Mouse (Mus musculus) layer of hippocampus, adult 6 months (tissue): Measurements from ENCODE around the gene Olfr1057. TPM values are rescaled to one million over a fixed set of nuclear protein-coding genes. Genes with fewer than 3 reads are reported as not detected.

Experiments
- long read RNA-seq, 2 experiments: library from polyadenylated mRNA; unstranded; transcript quantifications; one replicate each; pipeline ENCODE4 v2.0.0; 2019 to 2020
- polyA plus RNA-seq: library from polyadenylated mRNA; unstranded; fragments of <200 nt; fragmentation: Nextera tagmentation; gene quantifications from 2 replicates; pipeline ENCODE4 v1.2.3, GENCODE M21; 2021

Gene Olfr1057
- polyA plus RNA-seq, result not detected in 2 replicates
- long read RNA-seq, experiment 1, result 0 reads
- long read RNA-seq, experiment 2, result 0 reads

DNA sequence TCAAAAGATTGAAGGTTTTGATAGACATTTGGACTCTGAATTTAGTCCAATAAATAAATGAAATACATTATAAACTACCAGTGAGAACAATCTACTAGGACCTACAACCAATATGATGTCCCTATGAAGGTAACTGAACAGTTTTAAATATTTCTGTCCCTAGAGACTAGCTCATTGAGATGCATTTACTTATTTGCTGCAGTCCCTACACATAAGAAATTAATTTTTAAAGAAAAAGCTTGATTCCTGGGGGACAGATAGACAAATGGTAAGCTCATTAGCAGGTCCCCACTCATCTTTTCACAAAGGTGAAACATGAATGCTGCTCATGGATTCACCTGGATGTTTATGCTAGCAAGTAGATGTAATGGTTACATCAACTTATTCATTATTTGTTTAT, at the start of gene Olfr1057:
Gene Olfr1057, minus strand, starts transcription at position 101 of the 400 bp plus-strand sequence.

DNA sequence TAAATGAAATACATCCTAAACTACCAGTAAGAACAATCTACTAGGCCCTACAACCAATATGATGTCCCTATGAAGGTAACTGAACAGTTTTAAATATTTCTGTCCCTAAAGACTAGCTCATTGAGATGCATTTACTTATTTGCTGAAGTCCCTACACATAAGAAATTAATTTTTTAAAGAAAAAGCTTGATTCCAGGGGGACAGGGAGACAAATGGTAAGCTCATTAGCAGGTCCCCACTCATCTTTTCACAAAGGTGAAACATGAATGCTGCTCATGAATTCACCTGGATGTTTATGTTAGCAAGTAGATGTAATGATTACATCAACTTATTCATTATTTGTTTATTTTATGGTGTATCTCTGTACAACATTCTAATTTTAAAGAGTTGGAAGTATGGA, 48.5 kb upstream of the Olfr1057 start, which contains the start of gene Olfr1062:
Gene Olfr1062, minus strand, starts transcription at position 101 of the 400 bp plus-strand sequence.

DNA sequence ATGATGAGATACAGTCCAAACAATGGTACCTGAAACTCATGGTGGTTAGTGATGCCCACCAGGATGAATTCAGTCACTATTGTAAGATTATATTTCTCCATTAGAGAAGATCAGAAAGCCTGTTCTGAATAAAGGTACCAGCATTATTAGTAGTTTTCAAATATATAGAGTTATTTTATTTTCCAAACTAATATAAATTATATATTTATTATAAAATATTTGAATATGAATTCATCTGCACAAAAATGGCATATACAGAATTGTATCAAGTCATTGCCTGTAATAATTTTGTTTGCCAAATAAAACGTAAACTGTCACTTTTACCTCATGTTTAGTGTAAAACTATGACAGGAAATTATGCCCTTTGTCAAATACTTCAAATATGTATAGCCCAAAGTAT, 35.8 kb upstream of the Olfr1057 start, which contains the start of gene Olfr1061:
Gene Olfr1061, minus strand, starts transcription at position 101 of the 400 bp plus-strand sequence.

DNA sequence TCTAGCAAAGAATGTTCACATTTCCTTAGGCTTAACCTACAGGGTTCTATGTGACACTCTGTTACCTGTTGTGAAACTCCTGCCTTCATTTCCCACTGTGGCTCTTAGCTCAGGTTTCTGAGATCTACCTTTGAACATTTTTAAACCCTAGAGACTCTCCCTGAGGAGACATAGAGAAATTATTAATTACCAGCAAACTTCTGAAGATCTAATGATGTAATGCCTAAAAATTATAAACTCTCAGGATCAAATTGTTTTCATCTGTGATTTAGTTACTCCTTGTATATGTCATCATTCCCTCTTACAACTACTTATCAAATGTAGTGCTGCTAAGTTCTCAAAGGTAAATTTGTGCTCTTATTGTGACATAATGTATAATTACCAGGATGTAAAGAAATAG, 10.3 kb upstream of the Olfr1057 start, which contains the start of gene Olfr1058:
Gene Olfr1058, minus strand, starts transcription at position 101 of the 400 bp plus-strand sequence.

DNA sequence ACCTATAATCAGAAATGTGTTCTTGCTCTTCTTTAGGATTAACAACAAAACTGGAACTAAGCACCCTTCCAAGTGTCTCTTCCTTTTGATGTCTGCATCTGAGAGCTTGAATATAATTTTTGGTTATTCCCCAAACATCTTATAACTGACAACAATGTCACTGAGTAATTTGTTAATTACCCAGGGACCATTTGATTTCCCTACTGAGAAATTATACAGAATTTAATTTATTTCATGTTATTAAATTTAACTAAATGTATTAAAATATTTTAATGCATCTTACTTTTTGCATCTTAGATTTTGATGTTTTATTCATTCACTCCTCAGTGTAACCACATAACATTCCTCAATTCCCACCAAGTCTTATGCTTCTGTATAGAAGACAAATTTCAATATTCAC, 15.8 kb downstream of the Olfr1057 start, which contains the start of gene Olfr1056:
Gene Olfr1056, minus strand, starts transcription at position 101 of the 400 bp plus-strand sequence.

DNA sequence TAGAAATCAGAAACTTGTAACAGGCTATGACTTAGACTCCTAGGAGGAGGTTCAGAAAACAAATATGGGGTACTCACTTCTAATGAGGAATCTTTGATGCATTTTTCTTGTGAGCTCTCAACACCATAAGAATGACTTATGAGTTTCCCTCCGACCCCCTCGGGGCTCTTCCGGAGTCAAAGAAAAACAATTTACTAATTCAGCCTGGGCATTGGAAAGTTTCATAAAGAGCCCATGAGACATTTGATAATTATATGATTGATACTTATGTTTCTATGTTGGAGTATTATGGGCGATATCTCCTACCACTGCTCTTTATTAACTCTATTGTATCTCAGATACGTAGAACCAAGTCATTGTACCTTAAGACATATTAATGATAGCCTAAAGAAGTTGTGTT, 28.0 kb downstream of the Olfr1057 start, which contains the start of gene Olfr1055:
Gene Olfr1055, minus strand, starts transcription at position 101 of the 400 bp plus-strand sequence.

DNA sequence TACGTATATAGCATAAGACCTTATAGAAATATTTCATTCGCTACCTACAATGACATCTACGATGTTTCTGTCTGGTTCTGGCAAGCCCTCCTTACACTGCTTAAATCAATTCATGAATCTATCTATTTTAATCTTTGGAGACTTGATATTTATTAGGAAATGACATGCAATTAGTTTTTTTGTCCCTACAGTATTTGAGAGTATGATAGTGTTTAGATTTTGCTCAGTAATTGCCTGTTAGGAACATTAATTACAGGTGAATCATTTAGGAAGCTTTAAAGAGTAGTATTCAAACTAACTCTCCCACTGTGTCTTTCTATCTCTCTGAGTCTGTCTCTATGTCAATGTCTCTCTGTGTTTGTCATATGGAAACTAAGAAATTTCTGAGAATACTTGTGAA, 42.9 kb downstream of the Olfr1057 start, which contains the start of gene Olfr1054:
Gene Olfr1054, minus strand, starts transcription at position 101 of the 400 bp plus-strand sequence.

Other genes with a start within 250 kb of the Olfr1057 start
- not detected in 2 replicates for gene Olfr1039, start 242.5 kb downstream of the Olfr1057 start, polyA plus RNA-seq
- gene Olfr1040, start 231.7 kb downstream of the Olfr1057 start, polyA plus RNA-seq, result not detected in 2 replicates
- gene Olfr1042, start 216.6 kb downstream of the Olfr1057 start, polyA plus RNA-seq, result not detected in 2 replicates
- not detected in 2 replicates for gene Olfr1043, start 210.9 kb downstream of the Olfr1057 start, polyA plus RNA-seq
- not detected in 2 replicates for gene Olfr1044, start 200.6 kb downstream of the Olfr1057 start, polyA plus RNA-seq
- not detected in 2 replicates for gene Olfr52, start 192.7 kb downstream of the Olfr1057 start, polyA plus RNA-seq
- gene Olfr1045, start 175.4 kb downstream of the Olfr1057 start, polyA plus RNA-seq, result not detected in 2 replicates
- not detected in 2 replicates for gene Olfr1046, start 159.1 kb downstream of the Olfr1057 start, polyA plus RNA-seq
- not detected in 2 replicates for gene Olfr1047, start 147.0 kb downstream of the Olfr1057 start, polyA plus RNA-seq
- not detected in 2 replicates for gene Olfr1048, start 138.1 kb downstream of the Olfr1057 start, polyA plus RNA-seq
- gene Olfr1049, start 120.1 kb downstream of the Olfr1057 start, polyA plus RNA-seq, result not detected in 2 replicates
- not detected in 2 replicates for gene Olfr1051, start 99.3 kb downstream of the Olfr1057 start, polyA plus RNA-seq
- not detected in 2 replicates for gene Olfr1052, start 85.9 kb downstream of the Olfr1057 start, polyA plus RNA-seq
- not detected in 2 replicates for gene Olfr1053, start 63.1 kb downstream of the Olfr1057 start, polyA plus RNA-seq
- gene Olfr1054, start 43.0 kb downstream of the Olfr1057 start, polyA plus RNA-seq, result not detected in 2 replicates
- gene Olfr1055, start 28.1 kb downstream of the Olfr1057 start, polyA plus RNA-seq, result not detected in 2 replicates
- not detected in 2 replicates for gene Olfr1056, start 15.9 kb downstream of the Olfr1057 start, polyA plus RNA-seq
- gene Olfr1058, start 10.2 kb upstream of the Olfr1057 start, polyA plus RNA-seq, result not detected in 2 replicates
- gene Olfr1061, start 35.7 kb upstream of the Olfr1057 start, polyA plus RNA-seq, result not detected in 2 replicates
- gene Olfr1062, start 48.4 kb upstream of the Olfr1057 start, polyA plus RNA-seq, result not detected in 2 replicates
- gene Olfr1065, start 72.2 kb upstream of the Olfr1057 start, polyA plus RNA-seq, result not detected in 2 replicates
- not detected in 2 replicates for gene Olfr1066, start 77.9 kb upstream of the Olfr1057 start, polyA plus RNA-seq
- not detected in 2 replicates for gene Olfr228, start 109.0 kb upstream of the Olfr1057 start, polyA plus RNA-seq
- not detected in 2 replicates for gene Olfr1076, start 130.1 kb upstream of the Olfr1057 start, polyA plus RNA-seq
- gene Olfr1079, start 164.1 kb upstream of the Olfr1057 start, polyA plus RNA-seq, result not detected in 2 replicates
- gene Olfr1080, start 179.8 kb upstream of the Olfr1057 start, polyA plus RNA-seq, result not detected in 2 replicates
- gene Olfr1082, start 220.6 kb upstream of the Olfr1057 start, polyA plus RNA-seq, result not detected in 2 replicates